8 mouse cellular contexts compared by ENCODE assay signal in the genomic region with DNA sequence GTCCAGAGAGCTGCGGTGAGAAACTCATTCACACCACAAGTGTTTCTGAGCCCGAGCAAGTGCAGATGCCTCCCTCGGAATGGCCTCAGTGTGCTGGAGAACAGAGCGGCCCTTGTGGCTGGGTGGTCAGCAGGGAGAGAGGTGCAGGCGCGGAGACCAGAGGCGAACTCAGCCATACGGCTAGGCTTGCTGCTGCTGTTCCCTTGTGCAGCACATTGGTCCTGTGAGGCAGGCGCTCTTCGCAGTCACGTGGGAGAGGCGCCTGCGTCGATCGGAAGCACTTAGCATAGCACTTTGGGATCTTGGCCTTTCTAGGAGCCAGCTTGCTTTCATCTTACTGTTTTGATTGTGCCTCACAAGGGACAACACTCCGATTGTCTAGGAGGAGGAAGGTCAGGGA. TPM values are rescaled to one million over a fixed set of nuclear protein-coding genes. Genes with fewer than 3 reads are reported as not detected.
A peak's percentile ranks its signal among the peaks of the same experiment; 100 is the strongest.
DNase-seq lines count a peak whose midpoint lies in the region; ATAC-seq and TF ChIP-seq lines count a peak whose summit lies in the region.

No protein-coding gene starts in this region.

- H3K4me2 ChIP-seq in embryonic facial prominence, embryonic 11.5 days (ENCODE audit: low read depth, low read length) = peak overlapping the region; percentile 16
- peak overlapping the region; percentile 56 for H3K4me2 ChIP-seq in heart, embryonic 14.5 days (ENCODE audit: low read length)

- H3K4me1 ChIP-seq in embryonic facial prominence, embryonic 11.5 days (ENCODE audit: control insufficient read depth, insufficient read depth, low read length) = no peaks in the 10 kb centered on the region; the same call in 1 of the 2 replicates
- H3K4me1 ChIP-seq in heart, embryonic 14.5 days (ENCODE audit: control insufficient read depth in 2 of 2, insufficient read depth in 2 of 2, low read length in 2 of 2) = peaks cover 8 to 10% of the 10 kb centered on the region in 2 experiments; a peak in 1 of 4 replicates

- H3K27ac ChIP-seq in left cerebral cortex, adult 2 months = peak overlapping the region; percentile 24; the same call in 1 of the 2 replicates
- H3K27ac ChIP-seq in embryonic facial prominence, embryonic 11.5 days (replicated peaks; ENCODE audit: low read depth, low read length) = no peak overlapping the region
- H3K27ac ChIP-seq in heart, embryonic 14.5 days (replicated peaks in 1 of 2; ENCODE audit: control insufficient read depth in 1 of 2, insufficient read depth in 1 of 2, low read depth in 2 of 2, low read length in 2 of 2) = no peak overlapping the region

- no peaks in the 10 kb centered on the region for H3K27me3 ChIP-seq in embryonic facial prominence, embryonic 11.5 days (ENCODE audit: control insufficient read depth, insufficient read depth, low read length)
- no peaks in the 10 kb centered on the region for H3K27me3 ChIP-seq in heart, embryonic 14.5 days (ENCODE audit: control insufficient read depth, insufficient read depth, low read length)

- no peak for DNase-seq in left cerebral cortex, adult 2 months (ENCODE audit: extremely low spot score in 1 of 2, low spot score in 2 of 2)
- no peak for DNase-seq in left cerebral cortex, postnatal 36 days (ENCODE audit: low spot score in 2 of 2)
- peak; percentile 55 for DNase-seq in embryonic facial prominence, embryonic 11.5 days (ENCODE audit: low spot score)
- DNase-seq in lung, postnatal 25 days (ENCODE audit: low spot score) = peak; percentile 32
- DNase-seq in gastrocnemius, postnatal 36 days = no peak
- no peak for DNase-seq in cerebellum, postnatal 10 days
- DNase-seq in T-cell, adult 2 months (ENCODE audit: low spot score) = no peak

- no peaks in the 10 kb centered on the region for H3K9me3 ChIP-seq in embryonic facial prominence, embryonic 11.5 days (replicated peaks; ENCODE audit: control insufficient read depth, low read length)
- H3K9me3 ChIP-seq in heart, embryonic 14.5 days (ENCODE audit: control insufficient read depth, low read length) = no peaks in the 10 kb centered on the region

- peak; percentile 50; the same call in 1 of the 2 replicates for ATAC-seq in embryonic facial prominence, embryonic 11.5 days (replicated peaks; ENCODE audit: insufficient number of reproducible peaks, low FRiP score, low TSS enrichment, low read depth)
- ATAC-seq in heart, embryonic 14.5 days (ENCODE audit: insufficient number of reproducible peaks, insufficient read depth, low FRiP score, low read depth) = no peak

- H3K36me3 ChIP-seq in embryonic facial prominence, embryonic 11.5 days (replicated peaks; ENCODE audit: control insufficient read depth, insufficient read depth, low read depth, low read length) = no peaks in the 10 kb centered on the region
- H3K36me3 ChIP-seq in heart, embryonic 14.5 days (ENCODE audit: control insufficient read depth, insufficient read depth, low read length) = no peaks in the 10 kb centered on the region

- no peak for TF ChIP-seq CTCF in left cerebral cortex, adult 2 months (IDR thresholded peaks at IDR 0.05)

- peak overlapping the region; percentile 43 for H3K9ac ChIP-seq in embryonic facial prominence, embryonic 11.5 days (replicated peaks; ENCODE audit: low read length)
- peak overlapping the region; percentile 38; the same call in 1 of the 2 replicates for H3K9ac ChIP-seq in heart, embryonic 14.5 days (ENCODE audit: low read length)

- H3K4me3 ChIP-seq in left cerebral cortex, adult 2 months = no peak overlapping the region
- no peak overlapping the region for H3K4me3 ChIP-seq in embryonic facial prominence, embryonic 11.5 days (ENCODE audit: low read depth, low read length)
- H3K4me3 ChIP-seq in heart, embryonic 14.5 days (ENCODE audit: control insufficient read depth in 1 of 2, insufficient read depth in 1 of 2, low read depth in 1 of 2, low read length in 2 of 2) = peak overlapping the region; percentile 11 to 17; a peak in 2 of 4 replicates

- WGBS in embryonic facial prominence, embryonic 11.5 days = 14% methylated on average over 16 of the region's 16 CpGs
- WGBS in heart, embryonic 14.5 days = 16% methylated on average over 16 of the region's 16 CpGs

- intact Hi-C loops in left cerebral cortex, adult 2 months (cut with DNase I) = no loop called here
- intact Hi-C loops in left cerebral cortex, postnatal 36 days (cut with DNase I) = no loop called here
- intact Hi-C loops in gastrocnemius, postnatal 36 days (cut with DNase I) = no loop called here

RNA-seq across cellular contexts. Expression of gene Zfp281, which starts 45.7 kb away (rescaled TPM):
- total RNA-seq in left cerebral cortex, adult 2 months (2021) = 10 to 100 TPM; 34.6 to 38.6 TPM
- total RNA-seq in left cerebral cortex, postnatal 36 days (2021) = 10 to 100 TPM; 33.9 to 36.2 TPM
- polyA plus RNA-seq in embryonic facial prominence, embryonic 11.5 days (2014; fragmentation: Nextera tagmentation; extraction: Ambion mirVana) = 41.2 and 42.3 TPM in 2 replicates
- polyA plus RNA-seq in heart, embryonic 14.5 days (2014; fragmentation: Nextera tagmentation; extraction: Ambion mirVana) = 13.2 and 14.1 TPM in 2 replicates
- total RNA-seq in gastrocnemius, postnatal 36 days (2021) = 10 to 100 TPM in 1 of 2 experiments, 1 to 10 TPM in 1; 8.3 to 10.9 TPM

Comparison
In these comparisons a context has a peak if more than half of its experiments do, and no peak if none do; other contexts are left out.
1. DNase-seq: peak in embryonic facial prominence, embryonic 11.5 days (single experiment) and lung, postnatal 25 days (single experiment); none in left cerebral cortex, adult 2 months (0 of 2), left cerebral cortex, postnatal 36 days (0 of 2), gastrocnemius, postnatal 36 days (0 of 2), cerebellum, postnatal 10 days (0 of 2) and T-cell, adult 2 months (single experiment).
2. H3K4me3 ChIP-seq: peak in heart, embryonic 14.5 days (2 of 2); none in left cerebral cortex, adult 2 months (single experiment) and embryonic facial prominence, embryonic 11.5 days (single experiment).